Mouse (Mus musculus): ENCODE results near the gene Cntnap2.
"Not testable (repeated sequence)": the region's sequence is repeated elsewhere in the genome, so short reads cannot be mapped to it uniquely, and the experiment has no call there.

DNA sequence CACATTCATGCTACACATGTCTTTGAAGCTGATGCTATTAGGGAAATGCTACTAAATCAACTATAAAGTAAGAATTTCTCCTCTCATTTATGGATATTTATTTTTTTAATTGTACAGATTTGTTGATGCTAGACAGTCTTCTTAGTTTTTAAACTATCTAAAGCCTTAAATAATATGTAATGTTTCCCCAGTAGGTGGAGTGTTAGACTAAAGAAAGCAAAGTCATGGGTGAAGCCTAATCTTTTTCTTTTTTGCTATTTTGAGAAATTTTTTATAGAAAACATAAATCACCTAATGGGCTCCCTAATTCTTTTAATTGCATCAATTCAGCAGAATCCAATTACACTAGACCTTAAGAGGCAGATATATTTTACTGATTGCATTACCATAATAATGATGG, 2124.7 kb downstream of the Cntnap2 start:
- TF ChIP-seq CTCF (conservative IDR thresholded peaks at IDR 0.05; ENCODE audit: low read length); POU5F1 (IDR thresholded peaks at IDR 0.05; ENCODE audit: borderline replicate concordance, low read length): not testable (repeated sequence)
